11 mouse cellular contexts compared by ENCODE assay signal in the genomic region with DNA sequence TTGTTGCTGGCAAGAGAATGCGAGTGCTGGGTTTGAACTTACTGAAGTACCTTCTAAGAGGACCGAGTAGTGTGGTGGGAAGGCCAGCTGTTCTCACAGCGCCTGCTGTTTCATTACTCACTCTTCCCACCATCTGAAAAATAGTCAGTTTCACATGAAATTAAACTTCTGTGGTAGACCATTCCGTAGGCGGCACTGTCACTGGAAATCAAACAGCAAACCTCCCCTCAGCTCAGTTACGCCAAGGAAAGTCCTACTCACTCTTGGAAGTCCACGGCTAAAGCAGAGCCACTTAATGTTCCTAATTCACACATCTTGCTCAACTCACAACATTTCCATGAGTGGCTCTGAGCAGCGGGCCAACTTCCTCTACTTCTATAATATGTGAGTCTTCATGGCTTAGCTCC. TPM values are rescaled to one million over a fixed set of nuclear protein-coding genes. Genes with fewer than 3 reads are reported as not detected.
DNase-seq lines count a peak whose midpoint lies in the region; ATAC-seq and TF ChIP-seq lines count a peak whose summit lies in the region.
"Had no signal": no experiment of that assay in that cellular context is flagged by ENCODE, and none has a peak within 500 bp of the region (broad histone marks: within the 10 kb centered on the region; RNA-seq: fewer than 3 reads in every experiment).

No protein-coding gene starts in this region.

- no peak overlapping the region for H3K4me3 ChIP-seq in heart, postnatal 0 days (ENCODE audit: low read depth, low read length)
- no peak overlapping the region for H3K4me3 ChIP-seq in CH12.LX (replicated peaks in 1 of 3; ENCODE audit: low read depth in 2 of 3, low read length in 2 of 3, poor library complexity in 1 of 3)
- H3K4me3 ChIP-seq in kidney, embryonic 14.5 days (ENCODE audit: low read length), result no peak overlapping the region
- H3K4me3 ChIP-seq: hindbrain, embryonic 12.5 days; limb, embryonic 13.5 days had no signal

- no peaks in the 10 kb centered on the region for H3K79me2 ChIP-seq in CH12.LX (replicated peaks; ENCODE audit: control insufficient read depth, extremely low read depth, insufficient read depth, poor library complexity, severe bottlenecking)

- ATAC-seq in heart, postnatal 0 days (ENCODE audit: insufficient read depth, low read depth), result no peak
- peak; percentile 12 to 47; a peak in 1 of 4 replicates for ATAC-seq in hematopoietic stem cell, adult 5-6 weeks (replicated peaks in 1 of 2; ENCODE audit: insufficient read depth in 1 of 2, low FRiP score in 2 of 2, low TSS enrichment in 1 of 2, low read depth in 1 of 2, poor library complexity in 2 of 2, severe bottlenecking in 2 of 2)
- no peak for ATAC-seq in kidney, embryonic 14.5 days (ENCODE audit: low FRiP score, low TSS enrichment)
- ATAC-seq: forebrain, postnatal 0 days had no signal

- peaks cover 15% of the 10 kb centered on the region for H3K4me1 ChIP-seq in heart, postnatal 0 days (ENCODE audit: control insufficient read depth, insufficient read depth)
- H3K4me1 ChIP-seq in CH12.LX (ENCODE audit: control insufficient read depth in 1 of 2, insufficient read depth in 2 of 2), result peaks cover 18 to 63% of the 10 kb centered on the region in 2 experiments
- H3K4me1 ChIP-seq in kidney, embryonic 14.5 days (ENCODE audit: control insufficient read depth, insufficient read depth, low read length), result 0 out of 2 replicates have a peak, but pooled peaks cover 4% of the 10 kb centered on the region

- no peaks in the 10 kb centered on the region for H3K27me3 ChIP-seq in heart, postnatal 0 days (ENCODE audit: control insufficient read depth, insufficient read depth, low read length)
- H3K27me3 ChIP-seq in CH12.LX (replicated peaks), result no peaks in the 10 kb centered on the region
- no peaks in the 10 kb centered on the region for H3K27me3 ChIP-seq in kidney, embryonic 14.5 days (ENCODE audit: control insufficient read depth, insufficient read depth, low read length)
- H3K27me3 ChIP-seq: hindbrain, embryonic 12.5 days had no signal

- 0 out of 2 replicates have a peak overlapping the region, but pooled peaks have one; percentile 13 for H3K27ac ChIP-seq in heart, postnatal 0 days (ENCODE audit: low read depth)
- peak overlapping the region; percentile 12 for H3K27ac ChIP-seq in CH12.LX (ENCODE audit: insufficient read depth, low read depth)
- H3K27ac ChIP-seq in kidney, embryonic 14.5 days (ENCODE audit: low read depth, low read length), result no peak overlapping the region
- H3K27ac ChIP-seq: hindbrain, embryonic 12.5 days had no signal

- no peak for TF ChIP-seq RAD21 in CH12.LX (IDR thresholded peaks at IDR 0.05; ENCODE audit: low read depth, low read length)

- no peak overlapping the region for H3K4me2 ChIP-seq in heart, postnatal 0 days (ENCODE audit: low read depth, low read length)
- no peak overlapping the region for H3K4me2 ChIP-seq in CH12.LX (ENCODE audit: insufficient read depth, low read depth, poor library complexity, severe bottlenecking)
- H3K4me2 ChIP-seq in kidney, embryonic 14.5 days (replicated peaks; ENCODE audit: low read depth, low read length), result no peak overlapping the region
- H3K4me2 ChIP-seq: hindbrain, embryonic 12.5 days; limb, embryonic 13.5 days had no signal

- H3K36me3 ChIP-seq in heart, postnatal 0 days (replicated peaks; ENCODE audit: control insufficient read depth, insufficient read depth, low read length), result no peaks in the 10 kb centered on the region
- peaks cover 0 to 3% of the 10 kb centered on the region in 2 experiments for H3K36me3 ChIP-seq in CH12.LX (replicated peaks in 1 of 2; ENCODE audit: control insufficient read depth in 1 of 2, insufficient read depth in 1 of 2, low read length in 1 of 2)
- no peaks in the 10 kb centered on the region for H3K36me3 ChIP-seq in kidney, embryonic 14.5 days (ENCODE audit: control insufficient read depth, insufficient read depth, low read length)
- H3K36me3 ChIP-seq: hindbrain, embryonic 12.5 days; limb, embryonic 13.5 days had no signal

- TF ChIP-seq EP300 in heart, postnatal 0 days (IDR thresholded peaks at IDR 0.05; ENCODE audit: low read depth), result no peak
- no peak for TF ChIP-seq EP300 in CH12.LX (IDR thresholded peaks at IDR 0.05; ENCODE audit: low read length)

- DNase-seq in heart, postnatal 0 days (ENCODE audit: low spot score), result no peak
- DNase-seq in heart, adult 9 months (ENCODE audit: low spot score in 2 of 2), result no peak
- peak; percentile 11 for DNase-seq in CH12.LX (ENCODE audit: extremely low read depth)
- peak; percentile 46 to 51 for DNase-seq in lung, postnatal 4 days
- no peak for DNase-seq in adrenal gland, adult 18-20 months (ENCODE audit: low spot score in 2 of 2)
- DNase-seq in thymus, postnatal 0 days (ENCODE audit: low spot score), result no peak
- DNase-seq: forebrain, postnatal 0 days had no signal

- no peak for TF ChIP-seq POLR2A in CH12.LX (IDR thresholded peaks at IDR 0.05; ENCODE audit: low read depth, low read length)

- in situ Hi-C loops in CH12.LX (cut with MboI; ENCODE audit: low pct_ligation_motif_present, low pct_unique_long_range_greater_than_20kb, low sequenced_read_pairs), result loop anchor here (25.0 kb wide), 1 partner anchor 287 kb away; no protein-coding TSS in a partner anchor

- TF ChIP-seq CTCF in heart, postnatal 0 days (IDR thresholded peaks at IDR 0.05; ENCODE audit: low read depth), result no peak
- TF ChIP-seq CTCF in CH12.LX (conservative IDR thresholded peaks at IDR 0.05 in 1 of 2, IDR thresholded peaks at IDR 0.05 in 1 of 2; ENCODE audit: low read depth in 2 of 2, low read length in 2 of 2), result no peak

- no peaks in the 10 kb centered on the region for H3K9me3 ChIP-seq in heart, postnatal 0 days (replicated peaks; ENCODE audit: control insufficient read depth, low read length)
- no peaks in the 10 kb centered on the region for H3K9me3 ChIP-seq in CH12.LX (replicated peaks; ENCODE audit: low read length)
- no peaks in the 10 kb centered on the region for H3K9me3 ChIP-seq in kidney, embryonic 14.5 days (ENCODE audit: control insufficient read depth, low read length)
- H3K9me3 ChIP-seq: hindbrain, embryonic 12.5 days; limb, embryonic 13.5 days had no signal

- WGBS in heart, postnatal 0 days, result 82% methylated on average over 8 of the region's 8 CpGs
- 89% methylated on average over 8 of the region's 8 CpGs for WGBS in kidney, embryonic 14.5 days

- no peak overlapping the region for H3K9ac ChIP-seq in heart, postnatal 0 days (replicated peaks; ENCODE audit: low read depth, low read length)
- no peak overlapping the region for H3K9ac ChIP-seq in CH12.LX (ENCODE audit: insufficient read depth, low read depth)
- H3K9ac ChIP-seq in kidney, embryonic 14.5 days (ENCODE audit: low read depth, low read length), result no peak overlapping the region
- H3K9ac ChIP-seq: forebrain, postnatal 0 days; hindbrain, embryonic 12.5 days; limb, embryonic 13.5 days had no signal

- dilution Hi-C loops in CH12.LX (cut with MboI; ENCODE audit: extremely low pct_ligation_motif_present, extremely low pct_unique_long_range_greater_than_20kb, low sequenced_read_pairs), result no loop called here

TF ChIP-seq in CH12.LX, 34 proteins besides CTCF, POLR2A, EP300 and RAD21:
- peak; percentile 59; the same call in 1 of the 2 replicates for TF ChIP-seq ETS1 (conservative IDR thresholded peaks at IDR 0.05; ENCODE audit: low read depth, low read length)
- TF ChIP-seq UBTF (IDR thresholded peaks at IDR 0.05; ENCODE audit: low read depth, low read length), result no peak
- no peak for TF ChIP-seq E2F4 (IDR thresholded peaks at IDR 0.05; ENCODE audit: insufficient replicate concordance, low read depth, low read length)
- TF ChIP-seq SMC3 (IDR thresholded peaks at IDR 0.05; ENCODE audit: low read depth, low read length), result no peak
- no peak for TF ChIP-seq ZC3H11A (IDR thresholded peaks at IDR 0.05; ENCODE audit: low read depth, low read length)
- no peak for TF ChIP-seq GABPA (IDR thresholded peaks at IDR 0.05; ENCODE audit: insufficient replicate concordance, low read depth, low read length)

RNA-seq across cellular contexts. Expression of a gene that starts 37.6 kb away (rescaled TPM):
- total RNA-seq in heart, postnatal 0 days (2014; rRNA removed; ENCODE audit: low replicate concordance), result 8.8 and 19.2 TPM in 2 replicates
- polyA plus RNA-seq in heart, postnatal 0 days (2015; fragmentation: Nextera tagmentation; extraction: Ambion mirVana), result 2.7 and 3.8 TPM in 2 replicates
- total RNA-seq in CH12.LX (2012; rRNA removed), result 10.2 and 10.3 TPM in 2 replicates
- 13.6 and 15.4 TPM in 2 replicates for total RNA-seq in CH12.LX (2014; rRNA removed)
- 6.9 and 7.0 TPM in 2 replicates for polyA plus RNA-seq in CH12.LX (2012; ENCODE audit: insufficient read length, low read depth)
- 3.6 and 8.2 TPM in 2 replicates for total RNA-seq in hematopoietic stem cell, adult 5-6 weeks (2017)
- 1 to 10 TPM; 4.9 to 6.0 TPM for total RNA-seq in adrenal gland, adult 18-20 months (2021)
- polyA plus RNA-seq in thymus, postnatal 0 days (2015; fragmentation: Nextera tagmentation; extraction: Ambion mirVana), result 5.7 and 9.3 TPM in 2 replicates
- polyA plus RNA-seq in kidney, embryonic 14.5 days (2014; fragmentation: Nextera tagmentation; extraction: Ambion mirVana), result 11.1 and 11.2 TPM in 2 replicates

RNA-seq across cellular contexts. Expression of a gene that starts 37.7 kb away (rescaled TPM):
- total RNA-seq in heart, postnatal 0 days (2014; rRNA removed; ENCODE audit: low replicate concordance), result 5.6 and 8.6 TPM in 2 replicates
- polyA plus RNA-seq in heart, postnatal 0 days (2015; fragmentation: Nextera tagmentation; extraction: Ambion mirVana), result 21.2 and 26.6 TPM in 2 replicates
- total RNA-seq in CH12.LX (2012; rRNA removed), result 21.9 and 26.3 TPM in 2 replicates
- total RNA-seq in CH12.LX (2014; rRNA removed), result 51.3 and 57.7 TPM in 2 replicates
- polyA plus RNA-seq in CH12.LX (2012; ENCODE audit: insufficient read length, low read depth), result 40.4 and 40.5 TPM in 2 replicates
- total RNA-seq in hematopoietic stem cell, adult 5-6 weeks (2017), result 29.6 and 38.1 TPM in 2 replicates
- 10 to 100 TPM in 1 of 2 experiments, 1 to 10 TPM in 1; 9.9 to 11.9 TPM for total RNA-seq in adrenal gland, adult 18-20 months (2021)
- polyA plus RNA-seq in thymus, postnatal 0 days (2015; fragmentation: Nextera tagmentation; extraction: Ambion mirVana), result 19.5 and 20.9 TPM in 2 replicates
- 17.9 and 19.9 TPM in 2 replicates for polyA plus RNA-seq in kidney, embryonic 14.5 days (2014; fragmentation: Nextera tagmentation; extraction: Ambion mirVana)

Comparison
In these comparisons a context has a peak if more than half of its experiments do, and no peak if none do; other contexts are left out.
1. ATAC-seq: peak in hematopoietic stem cell, adult 5-6 weeks (2 of 2); none in heart, postnatal 0 days (single experiment) and kidney, embryonic 14.5 days (single experiment).
2. DNase-seq: peak in CH12.LX (single experiment) and lung, postnatal 4 days (2 of 2); none in heart, postnatal 0 days (single experiment), heart, adult 9 months (0 of 2), adrenal gland, adult 18-20 months (0 of 2) and thymus, postnatal 0 days (single experiment).